Mouse (Mus musculus): Measurements from ENCODE around the gene Lemd1.

GRCm38 (mm10) chr1:132290921-132291675 lies 99.9 kb downstream of the Lemd1 start:
- TF ChIP-seq CTCF (IDR thresholded peaks at IDR 0.05; ENCODE audit: insufficient read depth, low read depth, low read length) (no peak), POLR2A (IDR thresholded peaks at IDR 0.05; ENCODE audit: insufficient read depth, low read depth, low read length) (no peak)
